Mouse (Mus musculus): ENCODE measurements around the gene Nckipsd. TPM values are rescaled to one million over a fixed set of nuclear protein-coding genes. Genes with fewer than 3 reads are reported as not detected.
A peak's percentile ranks its signal among the peaks of the same experiment; 100 is the strongest.

The Nckipsd gene
- 1 to 10 TPM; 6.0 to 7.1 (median 6.8) TPM for polyA plus RNA-seq (2017; shearing (Covaris generic))

DNA sequence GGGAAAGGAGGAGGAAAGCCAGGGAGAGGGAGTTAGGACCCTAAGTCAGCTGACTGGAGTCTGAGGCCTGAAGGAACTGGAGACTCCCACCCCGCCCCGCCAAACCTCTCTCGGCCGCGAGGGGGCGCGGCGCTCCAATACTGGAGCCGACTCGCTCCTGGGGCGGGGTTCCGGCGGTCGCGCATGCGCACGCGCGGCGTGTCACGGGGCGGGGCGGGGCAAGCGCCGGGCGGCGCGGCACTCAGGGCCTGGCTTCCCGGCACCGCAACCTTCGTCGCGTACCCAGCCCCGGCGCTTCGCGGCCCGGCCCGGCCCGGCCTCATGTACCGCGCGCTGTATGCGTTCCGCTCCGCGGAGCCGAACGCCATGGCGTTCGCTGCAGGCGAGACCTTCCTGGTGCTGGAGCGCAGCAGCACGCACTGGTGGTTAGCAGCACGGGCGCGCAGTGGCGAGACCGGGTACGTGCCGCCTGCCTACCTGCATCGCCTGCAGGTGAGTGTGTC, at the start of gene Nckipsd:
TSS of gene Nckipsd (plus strand) at position 206 of the 503 bp plus-strand sequence.
- ATAC-seq: peak; percentile 91

- ATAC-seq: no peak
These were observed 49.0 kb upstream of the Nckipsd start for GRCm38 (mm10) chr9:108759121-108759520.

GRCm38 (mm10) chr9:108759805-108760204, 48.4 kb upstream of the Nckipsd start:
- no peak for ATAC-seq

- ATAC-seq: no peak
These were observed 46.6 kb upstream of the Nckipsd start for GRCm38 (mm10) chr9:108761561-108761960.

DNA sequence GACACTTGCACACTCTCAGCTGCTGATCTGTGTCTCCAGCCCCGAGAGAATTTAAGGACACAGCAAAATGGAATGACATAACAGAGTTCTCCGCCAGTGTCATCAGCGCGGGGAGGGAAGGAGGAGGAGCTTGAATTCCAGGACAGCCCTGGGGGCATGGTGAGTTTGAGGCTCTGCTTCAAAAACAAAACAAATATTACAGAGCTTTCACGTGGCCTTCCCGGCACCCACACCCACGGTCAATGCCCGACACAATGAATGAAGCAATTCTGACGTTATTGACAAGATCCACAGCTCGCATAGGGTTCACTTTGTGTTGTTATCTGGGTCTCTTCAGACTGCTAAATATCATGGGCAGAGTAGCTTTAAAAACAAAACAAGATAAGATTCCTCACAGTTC, 43.2 kb upstream of the Nckipsd start:
- ATAC-seq: no peak

GRCm38 (mm10) chr9:108776614-108777013, 31.6 kb upstream of the Nckipsd start:
- no peak for ATAC-seq

DNA sequence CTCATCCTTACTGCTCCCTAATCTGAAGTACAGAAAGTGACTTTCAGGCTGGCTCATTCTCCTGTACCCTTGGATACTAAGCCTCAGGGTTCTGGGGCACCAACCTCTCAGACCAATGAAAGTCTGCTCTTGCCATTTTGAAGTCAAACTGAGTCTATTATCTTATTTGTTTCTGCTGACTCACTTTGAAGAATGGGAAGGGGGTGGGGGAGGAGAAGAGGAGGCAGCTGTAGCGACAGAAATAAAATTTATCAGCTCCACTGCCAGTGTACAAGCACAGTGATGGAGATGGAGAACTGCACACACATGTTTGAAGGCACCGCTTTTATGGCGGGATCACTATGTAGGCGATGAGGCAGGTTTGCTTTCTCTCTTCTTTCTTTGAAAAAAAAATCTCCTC, 30.9 kb upstream of the Nckipsd start:
- no peak for ATAC-seq

- ATAC-seq: no peak
These were observed 27.2 kb upstream of the Nckipsd start for GRCm38 (mm10) chr9:108780959-108781358.

DNA sequence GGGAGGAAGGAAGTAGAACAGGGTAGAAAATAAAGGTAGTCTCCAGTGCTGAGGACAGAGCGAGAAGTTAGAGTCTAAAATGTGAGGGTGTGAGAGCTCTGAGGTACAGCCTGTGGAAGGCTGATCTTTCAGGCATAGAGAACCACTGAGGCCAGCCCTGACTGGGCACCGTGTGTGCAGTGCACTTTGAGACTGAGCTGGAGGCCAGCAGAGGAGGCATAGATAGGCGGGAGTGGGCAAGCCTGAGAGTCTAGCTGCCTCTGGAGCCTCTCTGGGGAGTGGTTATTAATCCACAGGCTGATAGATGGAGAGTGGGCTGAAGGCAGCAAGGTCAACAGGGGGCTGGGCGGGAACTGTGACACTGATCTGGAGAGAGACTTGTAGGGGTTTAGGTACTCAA, 26.3 kb upstream of the Nckipsd start:
- no peak for ATAC-seq

GRCm38 (mm10) chr9:108782836-108783547, 25.2 kb upstream of the Nckipsd start:
- ATAC-seq: no peak

DNA sequence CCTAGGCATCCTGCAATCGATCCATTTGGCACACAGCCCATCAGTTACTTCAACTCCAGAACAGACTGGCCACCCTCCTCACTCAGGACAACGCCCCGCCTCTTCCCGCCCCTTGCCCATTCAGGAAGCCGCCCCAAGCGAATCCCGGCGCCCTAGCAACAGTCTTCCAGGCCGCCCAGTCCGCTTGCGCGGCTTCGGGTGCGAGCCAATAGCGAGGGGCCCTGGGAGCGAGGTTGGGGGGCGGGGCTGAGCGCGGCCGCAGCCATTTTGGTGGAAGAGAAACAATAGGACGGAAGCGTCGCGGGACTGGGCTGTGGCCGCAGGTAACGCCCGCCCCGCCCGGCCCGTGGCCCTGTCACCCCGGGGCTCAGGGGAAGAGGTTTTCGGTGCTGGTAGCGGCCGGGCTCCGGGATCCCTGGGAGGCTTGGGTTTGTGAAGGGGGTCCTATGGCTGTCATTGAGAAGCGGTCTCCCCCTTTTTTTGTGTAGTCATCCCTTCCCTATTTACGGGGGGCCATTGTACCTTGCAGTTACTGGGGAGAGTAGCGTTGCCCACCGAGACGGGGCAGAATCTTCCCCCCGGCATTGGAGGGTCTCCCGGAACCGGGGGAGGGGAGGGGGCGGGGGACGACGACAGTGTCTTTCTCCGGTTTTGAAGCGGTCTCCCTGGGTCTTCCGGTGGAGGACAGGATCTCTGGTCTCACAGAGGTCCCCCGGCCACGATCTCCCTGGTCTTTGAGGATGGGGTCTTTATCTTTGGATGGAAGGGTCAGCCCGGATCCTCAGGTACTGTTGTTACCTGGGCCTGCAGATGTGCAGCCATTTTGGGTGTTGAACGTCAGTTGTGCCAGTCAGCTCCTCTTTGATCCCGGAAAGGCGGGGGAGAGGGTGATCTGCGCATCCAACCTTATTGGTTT, 24.4 kb upstream of the Nckipsd start, which contains the start of gene Ip6k2:
TSS of gene Ip6k2 (plus strand) at position 249 of the 916 bp plus-strand sequence.
- peak; percentile 95 for ATAC-seq

DNA sequence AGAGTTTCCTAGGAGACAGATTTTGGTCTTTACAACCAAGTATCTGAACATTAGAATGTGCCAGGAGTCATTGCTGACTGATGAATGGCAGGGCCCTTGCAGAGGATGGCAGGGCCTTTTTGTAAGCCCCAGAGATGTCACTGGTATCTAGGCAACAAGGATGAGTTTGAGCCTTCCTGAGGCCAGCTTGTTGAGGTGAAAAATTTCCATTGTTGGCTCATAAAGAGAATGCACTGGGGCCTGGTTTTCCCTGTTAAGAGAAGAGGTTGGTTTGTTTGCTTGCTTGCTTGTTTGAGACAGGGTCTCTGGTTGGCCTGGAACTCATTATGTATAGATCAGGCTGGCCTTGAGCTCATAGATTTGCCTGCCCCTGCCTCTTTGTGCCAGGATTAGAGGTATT, 22.8 kb upstream of the Nckipsd start:
- ATAC-seq: no peak

GRCm38 (mm10) chr9:108786494-108786893, 21.7 kb upstream of the Nckipsd start:
- ATAC-seq: no peak

DNA sequence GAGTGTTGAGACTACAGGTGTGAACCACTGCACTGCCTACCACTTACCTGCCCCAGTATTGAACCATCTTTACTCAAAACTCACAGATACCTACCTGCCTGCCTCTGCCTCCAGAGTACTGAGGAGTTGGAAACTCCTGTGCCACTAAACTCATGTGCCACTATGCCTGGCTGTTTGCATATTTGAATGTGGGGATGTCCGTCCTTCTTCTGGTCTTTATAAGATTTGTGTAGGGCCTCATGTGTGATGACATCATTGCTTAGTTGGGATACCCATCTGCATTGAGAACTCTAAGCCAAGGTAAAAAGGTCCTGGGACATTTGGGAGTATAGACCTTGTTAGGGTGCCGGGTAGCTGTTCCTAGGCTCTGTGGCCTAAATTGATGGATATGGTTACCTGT, 21.1 kb upstream of the Nckipsd start:
- ATAC-seq: no peak

GRCm38 (mm10) chr9:108788713-108789112, 19.5 kb upstream of the Nckipsd start:
- ATAC-seq: no peak

GRCm38 (mm10) chr9:108792307-108792706, 15.9 kb upstream of the Nckipsd start:
- ATAC-seq: no peak

DNA sequence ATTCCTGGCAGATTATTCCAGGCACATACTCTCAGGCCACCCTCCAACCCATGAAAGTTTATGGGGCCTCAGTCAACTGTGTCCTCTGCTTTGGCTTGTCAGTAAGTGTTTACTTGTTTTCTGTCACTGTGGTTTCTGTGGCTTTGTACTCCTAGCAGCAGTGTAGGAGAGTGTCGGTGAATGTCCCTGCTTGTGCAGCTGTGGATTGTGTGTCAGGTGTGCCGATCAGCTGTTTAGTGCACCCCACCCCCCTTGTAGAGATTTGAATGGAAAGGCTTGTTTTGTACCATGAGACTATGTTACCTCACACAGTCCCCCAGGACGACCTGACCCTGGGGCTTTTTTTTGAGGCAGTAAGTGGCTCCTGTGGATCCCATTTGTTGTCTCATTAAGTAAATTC, 15.4 kb upstream of the Nckipsd start:
- ATAC-seq: peak; percentile 58

DNA sequence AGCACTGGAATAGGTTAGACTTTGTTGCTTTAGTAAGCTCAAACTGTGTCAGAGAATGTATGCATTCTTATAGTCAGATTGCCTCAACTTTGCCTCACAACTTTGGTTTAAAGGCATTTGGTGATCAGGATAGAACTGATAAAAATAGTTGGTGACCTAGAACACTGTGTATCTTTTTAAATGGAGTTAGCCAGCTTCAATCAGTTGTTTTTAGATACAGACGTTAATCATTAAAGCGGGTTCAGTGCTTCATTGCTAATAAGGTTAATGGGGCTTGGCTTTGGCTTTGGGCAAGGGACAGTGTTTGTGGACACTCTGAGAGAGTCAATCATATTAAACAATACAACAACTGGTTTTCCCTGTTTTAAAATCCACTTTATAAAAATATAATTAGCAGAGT, 12.9 kb upstream of the Nckipsd start:
- ATAC-seq: no peak

DNA sequence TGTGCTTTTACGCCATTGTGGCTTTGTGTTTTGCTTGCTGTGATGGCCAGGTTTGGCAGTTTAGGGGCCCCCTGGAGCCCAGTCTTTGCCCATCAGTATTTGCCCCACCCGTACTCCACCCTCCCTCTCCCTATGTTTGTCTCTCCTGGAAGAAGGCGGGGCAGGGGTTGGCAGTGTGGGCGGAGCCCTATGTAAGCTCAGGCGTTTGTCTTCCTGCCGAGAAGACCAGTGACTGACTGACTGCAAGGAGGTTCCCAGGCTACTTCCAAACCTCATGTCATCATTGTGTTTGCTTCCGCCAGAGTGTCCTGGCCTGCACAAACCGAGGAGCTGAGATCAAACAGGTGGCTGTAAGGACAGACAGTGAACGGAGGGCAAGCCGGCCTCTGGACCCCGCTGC, 12.4 kb upstream of the Nckipsd start:
- no peak for ATAC-seq

DNA sequence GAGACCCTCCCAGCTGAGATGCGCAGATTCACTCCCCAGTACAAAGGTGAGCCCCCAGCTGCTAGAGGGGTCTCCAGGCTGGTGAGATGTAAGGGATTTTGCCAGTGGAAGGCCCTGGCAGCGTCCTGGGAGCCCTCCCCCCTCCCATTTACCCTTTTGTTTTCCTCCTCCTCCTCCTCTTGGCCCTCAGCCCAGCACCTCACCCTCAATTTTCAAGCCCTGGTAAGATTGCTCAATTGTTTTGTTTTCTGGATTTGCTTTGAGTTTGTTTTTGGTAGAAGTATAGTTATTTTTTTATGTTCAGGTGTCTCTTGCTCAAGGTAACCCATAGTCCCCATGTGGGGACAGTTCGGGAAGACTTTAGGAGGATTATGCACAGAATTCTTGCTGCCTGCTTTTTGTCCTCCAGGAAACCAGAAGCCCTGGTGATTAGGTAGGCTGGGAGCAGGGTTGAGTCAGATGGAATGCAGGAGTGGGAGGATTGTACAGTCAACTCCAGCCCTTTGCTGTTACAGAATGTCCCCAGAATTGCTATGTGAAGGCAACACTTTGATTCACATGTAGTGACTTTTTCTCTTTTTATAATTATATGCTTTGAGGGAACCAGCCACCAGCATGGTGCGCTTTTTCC, 11.7 kb upstream of the Nckipsd start:
- ATAC-seq: no peak

- ATAC-seq: no peak
These were observed 10.7 kb upstream of the Nckipsd start for GRCm38 (mm10) chr9:108797477-108797876.

- no peak for ATAC-seq
These were observed 9.6 kb upstream of the Nckipsd start for GRCm38 (mm10) chr9:108798508-108799075.

DNA sequence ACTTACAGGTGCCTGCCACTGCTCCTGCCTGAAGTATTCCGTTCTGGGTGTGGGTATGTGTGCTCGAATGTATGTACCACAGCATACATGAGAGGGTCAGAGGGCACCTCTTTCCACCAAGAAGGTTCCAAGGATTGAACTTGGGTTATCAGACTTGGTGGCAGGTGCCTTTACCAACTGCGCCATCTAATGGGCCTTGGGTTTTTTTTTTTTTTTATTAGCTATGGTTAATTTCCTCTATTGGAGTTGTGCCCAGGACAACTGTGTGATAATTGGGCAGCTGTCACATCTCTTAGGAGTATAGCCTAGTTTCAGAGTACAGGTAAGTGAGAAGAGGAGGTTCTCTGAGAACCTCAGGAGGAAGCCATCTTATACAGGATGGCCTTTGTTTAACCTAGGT, 8.6 kb upstream of the Nckipsd start:
- no peak for ATAC-seq
